Mouse (Mus musculus) limb, embryonic 15.5 days (tissue): Measurements from ENCODE around the gene Brd3os. TPM values are rescaled to one million over a fixed set of nuclear protein-coding genes. Genes with fewer than 3 reads are reported as not detected.

Experiments used
- ATAC-seq: fragments of 200-750 bp; cut with Nextera tagmentation; 2 replicates; pipeline ENCODE4 v1.8.0; 2017; ENCODE audit warnings: low read depth, moderate TSS enrichment; ENCODE audit not compliant: insufficient number of reproducible peaks, low FRiP score, low TSS enrichment
- H3K27ac ChIP-seq: fragments of 300-500 bp; sonication (generic); 2 replicates; pipeline ENCODE4 v1.5.1; 2015; ENCODE audit warnings: moderate library complexity, mild to moderate bottlenecking, inconsistent platforms
- H3K27me3 ChIP-seq: fragments of 300-500 bp; sonication (generic); 2 replicates; pipeline ENCODE4 v1.6.1; 2015; ENCODE audit warnings: inconsistent platforms
- H3K36me3 ChIP-seq: fragments of 300-500 bp; sonication (generic); 2 replicates; pipeline ENCODE4 v1.6.1; 2015; ENCODE audit warnings: inconsistent platforms
- H3K4me1 ChIP-seq: fragments of 300-500 bp; sonication (generic); 2 replicates; pipeline ENCODE4 v1.6.1; 2015; ENCODE audit warnings: inconsistent platforms
- H3K4me2 ChIP-seq: fragments of 300-500 bp; sonication (generic); 2 replicates; pipeline ENCODE4 v1.6.1; 2015; ENCODE audit warnings: mild to moderate bottlenecking, inconsistent platforms
- H3K4me3 ChIP-seq: fragments of 300-500 bp; sonication (generic); 2 replicates; pipeline ENCODE4 v1.5.1; 2015; ENCODE audit warnings: mild to moderate bottlenecking, inconsistent platforms
- H3K9ac ChIP-seq: fragments of 300-500 bp; sonication (generic); 2 replicates; pipeline ENCODE4 v1.6.1; 2015; ENCODE audit warnings: inconsistent platforms
- H3K9me3 ChIP-seq: fragments of 300-500 bp; sonication (generic); 2 replicates; pipeline ENCODE4 v1.6.1; 2016; ENCODE audit warnings: inconsistent platforms
- WGBS: fragments of 180-500 bp; shearing (Covaris S2); methylation state at CpG from one replicate; pipeline ENCODE4 v1.1.7; 2015; 5-methylcytosine and 5-hydroxymethylcytosine counted together
- microRNA-seq: library from miRNA; unstranded; fragments of <30 nt; microRNA quantifications from one replicate; pipeline ENCODE4, GENCODE M21; 2016
- polyA plus RNA-seq: library from polyadenylated mRNA; unstranded; fragments of >200 nt; fragmentation: Nextera tagmentation; extraction: Ambion mirVana; gene quantifications from 2 replicates; pipeline ENCODE4 v1.2.1, GENCODE M21; 2015

Gene Brd3os
- polyA plus RNA-seq, 1 experiment from 2014 or later, result 11.8 TPM

- 85% methylated on average over 2 of the region's 2 CpGs for WGBS
- Histone ChIP-seq H3K27ac (no peak overlapping the region), H3K9me3 (no peaks in the 10 kb centered on the region), H3K9ac (no peak overlapping the region), H3K36me3 (no peaks in the 10 kb centered on the region), H3K27me3 (no peaks in the 10 kb centered on the region), H3K4me2 (no peak overlapping the region), H3K4me1 (no peaks in the 10 kb centered on the region), H3K4me3 (no peak overlapping the region)
- ATAC-seq, result no peak
Observed at GRCm38 (mm10) chr2:27490939-27491338, 48.8 kb downstream of the Brd3os start.

Small RNA genes within 50 kb of the gene (microRNA-seq; reads per million reads assigned to microRNA genes)
- gene Gm24049 (not detected), gene Mir7578 (not detected)

Other genes starting within 250 kb of the Brd3os start
- 8.6 and 10.3 TPM in 2 replicates for gene Sardh, start 194.0 kb upstream of the Brd3os start, polyA plus RNA-seq
- gene Vav2, start 15.3 kb upstream of the Brd3os start, polyA plus RNA-seq, result 4.6 and 5.0 TPM in 2 replicates
- gene Brd3, start 65.3 kb downstream of the Brd3os start, polyA plus RNA-seq, result 112 and 116 TPM in 2 replicates
- 51.2 and 51.7 TPM in 2 replicates for gene Wdr5, start 72.8 kb downstream of the Brd3os start, polyA plus RNA-seq
- 19.4 and 19.7 TPM in 2 replicates for gene Rxra, start 234.1 kb downstream of the Brd3os start, polyA plus RNA-seq